Mouse (Mus musculus) adrenal gland, postnatal 10 days (tissue): ENCODE results near the gene Nckap1l. TPM values are rescaled to one million over a fixed set of nuclear protein-coding genes. Genes with fewer than 3 reads are reported as not detected.
"Not testable (repeated sequence)": the region's sequence is repeated elsewhere in the genome, so short reads cannot be mapped to it uniquely, and the experiment has no call there.

Experiments used
- DNase-seq: peaks from one replicate; pipeline ENCODE4 v3.0.0; 2021; ENCODE audit warnings: mixed read lengths
- long read RNA-seq, 2 experiments: library from polyadenylated mRNA; stranded (forward); transcript quantifications; one replicate each; pipeline ENCODE4 v2.0.0; 2021
- total RNA-seq, 2 experiments: library from RNA; stranded (reverse); gene quantifications; 2 replicates each; pipeline ENCODE4 v1.2.3; 2021

Gene Nckap1l
- total RNA-seq = 1 to 10 TPM; 6.4 to 7.2 TPM
- long read RNA-seq, experiment 1, partial matches to known transcripts = 1 of 2 reads
- long read RNA-seq, experiment 1, other reads (novel, unspliced or antisense) = 1 of 2 reads
- long read RNA-seq, experiment 2 = 0 reads

- peak; percentile 3 for DNase-seq
These were observed at the start of gene Nckap1l for GRCm38 (mm10) chr15:103453551-103454218. Gene Nckap1l, plus strand, starts transcription at chr15:103453794.

- DNase-seq = not testable (repeated sequence)
These were observed 48.0 kb upstream of the Nckap1l start for GRCm38 (mm10) chr15:103405586-103405985.

- no peak for DNase-seq
These were observed 26.6 kb upstream of the Nckap1l start for GRCm38 (mm10) chr15:103427017-103427416.

GRCm38 (mm10) chr15:103430241-103430640 lies 23.4 kb upstream of the Nckap1l start, which contains the start of gene Gtsf1:
Gene Gtsf1, minus strand, starts transcription at chr15:103430470.
- no peak for DNase-seq

- not testable (repeated sequence) for DNase-seq
These were observed 7.6 kb upstream of the Nckap1l start for GRCm38 (mm10) chr15:103445966-103446365.

DNA sequence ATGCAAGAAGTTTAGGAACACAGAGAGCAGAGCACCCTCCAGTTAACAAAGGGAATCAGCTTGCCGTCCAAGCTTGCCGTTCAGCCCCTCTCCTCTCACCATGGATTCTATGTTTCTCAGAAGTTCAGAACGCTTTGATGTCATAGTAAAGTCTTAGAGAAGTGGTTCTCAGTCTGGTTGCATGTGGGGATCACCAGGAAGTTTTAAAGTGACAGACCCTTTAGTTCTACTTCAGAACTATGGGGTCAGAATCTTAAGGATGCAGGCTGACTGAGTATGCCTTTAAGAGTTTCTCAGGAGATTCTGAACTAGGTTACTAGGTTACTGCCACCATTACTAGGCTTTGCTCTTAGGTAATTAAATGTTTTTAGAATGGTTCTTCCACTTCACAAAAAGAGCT lies 5.2 kb upstream of the Nckap1l start, which contains the start of gene Gtsf2:
Gene Gtsf2, minus strand, starts transcription at position 101 of the 400 bp plus-strand sequence.
- DNase-seq = no peak

DNA sequence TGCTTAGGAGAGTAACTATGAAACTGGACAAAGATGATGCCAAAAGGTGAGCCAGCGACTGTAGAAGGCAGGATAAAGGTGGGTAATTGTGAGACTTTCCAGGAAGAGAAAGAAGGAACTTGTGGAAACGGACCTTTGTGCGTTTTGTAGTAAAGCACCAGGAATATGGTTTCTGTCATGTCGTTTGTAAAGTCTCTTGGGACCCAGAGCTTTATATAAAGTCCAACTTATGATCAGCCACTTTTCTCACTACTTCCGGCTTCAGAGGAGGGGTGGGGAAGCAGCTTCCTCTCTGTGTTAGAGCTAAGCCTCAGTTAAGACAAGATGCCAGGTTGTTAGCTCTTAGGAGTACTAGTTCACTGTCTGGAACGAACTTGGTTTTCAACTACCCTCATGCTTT lies 855 bp downstream of the Nckap1l start:
- DNase-seq = no peak

DNA sequence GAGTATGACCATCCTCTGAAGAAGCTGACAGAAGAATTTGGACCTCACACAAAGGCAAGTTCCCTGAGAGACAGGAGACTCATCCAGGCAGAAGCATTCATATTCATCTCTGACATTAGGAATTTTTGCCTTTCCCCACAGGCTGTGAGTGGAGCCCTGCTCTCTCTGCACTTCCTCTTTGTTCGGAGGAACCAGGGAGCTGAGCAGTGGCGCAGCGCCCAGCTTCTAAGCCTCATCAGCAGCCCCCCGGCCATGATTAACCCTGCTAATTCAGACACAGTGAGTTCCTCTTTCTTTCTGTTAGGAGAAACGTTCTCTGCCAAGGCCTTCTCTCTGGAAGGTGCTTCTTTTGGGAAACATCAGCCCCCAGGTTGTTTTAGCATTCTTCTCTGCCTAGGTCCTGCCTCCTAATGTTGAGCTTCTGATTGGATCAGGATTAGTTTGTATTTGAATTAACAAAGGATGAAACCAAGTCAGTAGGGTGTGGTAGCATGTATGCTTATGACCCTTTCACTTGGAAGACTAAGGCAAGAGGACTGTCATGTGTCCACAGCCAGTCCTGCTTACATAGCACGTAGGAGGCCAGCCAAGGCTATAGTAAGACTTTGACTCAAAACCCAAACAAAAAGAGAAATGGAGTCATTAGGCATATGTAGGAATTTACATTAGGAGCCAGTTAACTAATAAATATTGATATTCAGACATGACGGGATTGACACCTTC lies 9.1 kb downstream of the Nckap1l start:
- no peak for DNase-seq

GRCm38 (mm10) chr15:103471488-103472194 lies 18.0 kb downstream of the Nckap1l start:
- DNase-seq = no peak

- DNase-seq = no peak
These were observed 18.7 kb downstream of the Nckap1l start for GRCm38 (mm10) chr15:103472265-103472664.

- DNase-seq = no peak
These were observed 19.6 kb downstream of the Nckap1l start for GRCm38 (mm10) chr15:103473182-103473581.

DNA sequence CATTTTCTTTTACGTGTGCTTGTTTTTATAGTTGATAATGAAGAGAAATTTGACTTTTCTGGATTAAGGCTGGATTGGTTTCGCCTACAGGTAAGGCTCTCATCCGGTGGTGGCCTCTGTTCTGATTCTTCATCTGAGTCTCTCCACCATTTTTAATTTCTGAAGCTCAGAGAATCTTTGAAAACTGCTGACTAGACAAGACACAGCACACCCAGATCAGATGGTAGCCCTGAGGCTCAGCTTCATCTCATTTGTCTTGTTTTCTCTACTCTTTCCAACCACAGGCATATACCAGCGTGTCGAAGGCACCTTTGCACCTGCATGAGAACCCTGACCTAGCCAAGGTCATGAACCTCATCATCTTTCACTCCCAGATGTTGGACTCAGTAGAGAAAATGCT lies 20.2 kb downstream of the Nckap1l start:
- DNase-seq = no peak

- no peak for DNase-seq
These were observed 25.5 kb downstream of the Nckap1l start for GRCm38 (mm10) chr15:103479080-103479606.

- DNase-seq = no peak
These were observed 26.5 kb downstream of the Nckap1l start for GRCm38 (mm10) chr15:103480129-103480528.

DNA sequence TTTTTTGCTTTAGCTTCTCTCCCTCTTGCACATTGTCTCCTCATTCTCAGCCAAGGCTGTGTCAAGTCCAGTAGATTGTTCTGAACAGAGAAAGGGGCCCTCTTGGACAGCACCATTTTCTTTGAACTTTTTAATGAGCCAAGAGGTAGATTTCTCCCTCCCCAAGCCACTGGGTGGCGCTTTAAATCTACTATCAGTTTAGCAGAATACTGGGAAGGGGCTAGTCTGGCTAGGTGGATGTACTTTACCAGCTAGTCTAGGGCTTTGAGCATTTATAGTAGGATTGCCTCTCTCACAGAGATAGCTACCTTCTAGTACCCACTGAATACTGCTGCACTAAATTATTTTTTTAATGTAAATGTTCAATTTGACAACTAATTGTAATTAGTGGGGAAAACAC lies 28.9 kb downstream of the Nckap1l start:
- DNase-seq = peak; percentile 51

DNA sequence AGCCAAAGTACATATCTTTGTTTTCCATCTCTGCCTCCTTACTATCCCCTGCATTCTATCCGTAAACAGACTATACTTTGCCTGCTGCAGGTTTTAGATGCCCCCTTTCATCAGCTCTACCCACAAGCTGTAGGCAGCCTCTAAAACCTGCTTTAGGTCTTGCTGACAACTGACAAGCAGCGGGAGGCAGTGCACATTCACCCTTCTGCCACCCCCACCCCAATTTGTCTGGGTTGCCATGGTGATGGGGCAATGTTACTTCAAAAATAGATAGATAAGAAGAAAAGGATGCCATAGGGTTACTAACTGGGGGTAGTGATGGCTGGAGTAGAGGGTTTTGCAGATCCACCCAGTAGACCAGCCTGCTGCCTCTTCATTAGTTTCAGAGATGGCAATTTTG lies 30.9 kb downstream of the Nckap1l start:
- DNase-seq = no peak

- no peak for DNase-seq
These were observed 31.5 kb downstream of the Nckap1l start for GRCm38 (mm10) chr15:103485106-103485505.

- DNase-seq = no peak
These were observed 33.1 kb downstream of the Nckap1l start for GRCm38 (mm10) chr15:103486658-103487057.

GRCm38 (mm10) chr15:103488336-103488735 lies 34.7 kb downstream of the Nckap1l start:
- peak; percentile 9 for DNase-seq

GRCm38 (mm10) chr15:103496204-103497140 lies 42.9 kb downstream of the Nckap1l start:
- peak; percentile 54 for DNase-seq

DNA sequence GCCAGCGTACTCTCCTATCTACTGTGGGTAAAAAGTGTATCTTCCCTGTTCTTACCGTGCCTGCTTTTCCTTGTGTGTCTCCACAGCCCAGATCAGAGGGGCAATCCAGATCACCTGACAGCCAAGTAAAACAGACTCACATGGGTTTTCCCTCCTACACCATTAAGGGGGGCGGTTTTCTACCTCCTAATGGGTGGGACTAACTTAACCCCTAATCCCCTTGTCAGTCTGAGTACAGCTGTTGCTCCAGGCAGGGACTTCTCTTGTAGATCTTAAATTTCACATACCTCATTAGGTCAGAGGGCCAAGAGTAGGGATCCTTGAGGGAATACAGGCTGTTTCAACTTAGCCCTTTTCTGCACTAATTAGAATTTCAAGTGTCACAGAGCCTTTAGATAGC lies 44.6 kb downstream of the Nckap1l start:
- DNase-seq = no peak
